Mouse (Mus musculus) gastrocnemius, postnatal 4 days (tissue): ENCODE measurements around the gene Asb15. TPM values are rescaled to one million over a fixed set of nuclear protein-coding genes. Genes with fewer than 3 reads are reported as not detected.

Source experiments
- DNase-seq, 2 experiments: peaks; one replicate each; pipeline ENCODE4 v3.0.0; 2021 to 2022; ENCODE audit warnings: low spot score in 2 of 2, mixed read lengths in 2 of 2
- total RNA-seq, 2 experiments: library from RNA; stranded (reverse); gene quantifications; 2 replicates each; pipeline ENCODE4 v1.2.3; 2021

Asb15 gene
- total RNA-seq, 2 experiments from 2014 or later = 1.7 to 1.9 TPM

GRCm38 (mm10) chr6:24606512-24606911 is 78.6 kb downstream of the Asb15 start:
- DNase-seq = no peak

DNA sequence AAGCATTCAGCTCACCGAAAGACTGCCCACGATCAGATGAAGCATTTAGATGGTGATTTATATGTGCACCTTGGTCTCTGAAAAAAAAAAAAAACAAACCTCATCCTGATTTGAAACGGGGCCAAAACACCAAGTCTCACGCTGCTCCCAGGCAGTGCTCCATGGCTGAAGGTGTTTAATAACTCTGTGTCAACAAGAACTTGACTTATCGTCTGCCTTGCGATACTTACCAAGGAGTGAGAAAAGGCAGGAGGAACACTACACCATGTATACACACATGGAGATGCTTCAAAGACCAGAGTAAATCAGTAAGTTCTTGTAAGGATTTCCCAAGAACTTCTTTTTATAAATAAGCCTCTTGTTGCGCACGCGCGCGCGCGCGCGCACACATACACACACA is 79.6 kb downstream of the Asb15 start:
- no peak for DNase-seq

- no peak for DNase-seq
Measured at GRCm38 (mm10) chr6:24608129-24608528, 80.2 kb downstream of the Asb15 start.

GRCm38 (mm10) chr6:24608682-24609081 is 80.7 kb downstream of the Asb15 start:
- DNase-seq = no peak

- DNase-seq = no peak
Measured at GRCm38 (mm10) chr6:24609531-24609930, 81.6 kb downstream of the Asb15 start.

- DNase-seq = no peak
Measured at GRCm38 (mm10) chr6:24610358-24610757, 82.4 kb downstream of the Asb15 start.

DNA sequence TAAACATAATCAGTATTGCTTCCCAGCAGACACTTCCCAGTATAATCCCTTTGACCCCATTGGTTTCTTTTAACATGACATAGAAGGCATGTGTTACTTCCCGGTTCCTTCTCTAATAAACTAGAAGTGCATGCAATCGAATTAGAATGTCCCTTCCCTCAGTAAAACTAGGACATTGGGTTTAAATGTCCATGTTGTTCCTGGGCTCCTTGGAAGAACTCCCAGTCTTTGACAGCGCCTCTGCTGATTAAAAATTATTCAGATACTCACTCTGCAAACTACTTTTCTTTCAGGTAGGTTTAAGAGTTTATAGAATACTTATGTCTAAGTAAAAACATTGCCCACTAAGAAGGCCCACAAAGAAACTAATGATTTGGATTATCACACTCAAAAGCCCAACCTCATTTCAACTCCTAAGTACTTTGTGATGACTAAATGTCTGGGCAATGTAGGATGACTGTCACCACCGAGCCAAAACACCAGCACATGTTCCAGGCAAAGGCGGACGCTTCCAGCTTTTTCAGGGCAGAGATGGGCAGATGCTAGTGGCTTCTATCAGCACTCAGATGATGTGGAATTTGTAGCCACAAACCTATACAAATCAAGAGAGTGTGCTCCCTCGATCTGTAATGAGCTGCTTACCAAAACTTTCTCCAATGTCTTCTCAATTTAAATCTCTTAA is 84.3 kb downstream of the Asb15 start:
- DNase-seq = no peak

DNA sequence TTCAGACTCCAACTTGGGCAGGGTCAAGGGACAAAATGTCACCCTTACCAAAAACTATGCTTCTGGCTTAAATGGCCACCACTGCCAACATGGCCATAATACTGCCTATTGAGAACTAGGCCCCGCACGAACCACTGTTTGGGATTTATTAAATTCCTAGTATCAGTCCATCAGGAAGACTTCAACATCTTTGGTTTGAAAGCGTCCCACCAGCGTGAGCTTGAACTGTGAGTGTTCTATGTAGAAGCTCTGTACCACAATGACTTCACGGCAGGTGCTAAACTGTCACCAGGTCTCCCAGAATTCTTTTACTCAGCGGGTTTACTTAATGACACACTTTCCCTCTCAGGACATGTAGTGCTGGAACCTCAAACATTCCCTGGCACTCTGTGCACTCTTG is 85.4 kb downstream of the Asb15 start:
- no peak for DNase-seq

GRCm38 (mm10) chr6:24613918-24614317 is 86.0 kb downstream of the Asb15 start:
- DNase-seq = no peak

DNA sequence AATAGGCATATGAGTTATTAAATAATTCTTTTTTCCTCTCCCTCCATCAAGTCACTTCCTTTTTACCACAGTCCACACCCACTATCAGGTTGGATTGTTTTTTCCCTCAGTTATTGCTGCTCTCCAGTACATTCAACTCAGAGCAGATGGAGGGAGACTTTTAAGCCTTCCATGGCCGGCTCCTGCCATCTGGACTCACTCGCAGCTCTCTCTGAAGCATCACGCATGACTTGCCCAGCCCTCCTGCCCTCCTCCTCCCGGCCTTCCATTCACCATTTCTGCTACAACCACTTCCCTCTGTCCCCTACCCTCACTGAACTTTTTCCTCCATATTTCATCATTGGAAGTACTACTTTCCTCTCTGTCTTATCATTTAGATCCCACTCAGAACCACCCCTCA is 88.8 kb downstream of the Asb15 start:
- no peak for DNase-seq

GRCm38 (mm10) chr6:24619285-24620045 is 91.5 kb downstream of the Asb15 start:
- no peak for DNase-seq

- no peak for DNase-seq
Measured at GRCm38 (mm10) chr6:24620936-24621335, 93.0 kb downstream of the Asb15 start.

DNA sequence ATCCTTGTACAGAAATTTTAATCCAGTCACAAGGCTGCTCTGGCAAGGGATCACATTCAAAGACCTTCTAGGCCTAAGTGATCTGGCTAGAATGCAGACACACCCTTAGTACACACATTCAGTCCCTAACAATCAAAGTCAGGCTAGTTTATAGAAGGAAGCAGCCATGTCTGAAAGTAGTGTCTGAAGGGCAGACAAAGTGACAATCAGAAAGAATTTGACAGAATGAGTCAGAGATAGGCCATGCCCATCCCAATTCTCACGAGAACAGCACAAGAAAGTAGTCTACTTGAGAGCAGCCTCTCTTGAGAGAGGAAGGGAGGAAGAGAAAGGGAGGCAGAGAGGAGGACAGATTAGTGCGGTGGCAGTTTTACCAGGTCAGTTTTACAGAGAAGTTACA is 94.2 kb downstream of the Asb15 start:
- DNase-seq = no peak

Other genes starting within 250 kb of the Asb15 start
- under 1 TPM; 0.10 to 0.12 TPM for gene Iqub, start 13.1 kb upstream of the Asb15 start, total RNA-seq
- gene Ndufa5, start 131 bp upstream of the Asb15 start, total RNA-seq = 100 to 1,000 TPM; 385 to 429 TPM
- gene Lmod2, start 69.6 kb downstream of the Asb15 start, total RNA-seq = 100 to 1,000 TPM; 105 to 205 TPM
- gene Wasl, start 136.9 kb downstream of the Asb15 start, total RNA-seq = 10 to 100 TPM; 33.1 to 38.7 TPM
- gene Hyal6, start 205.1 kb downstream of the Asb15 start, total RNA-seq = not detected
- gene Hyal4, start 220.2 kb downstream of the Asb15 start, total RNA-seq = not detected